Mouse (Mus musculus): ENCODE measurements around the gene Safb2. TPM values are rescaled to one million over a fixed set of nuclear protein-coding genes. Genes with fewer than 3 reads are reported as not detected.
A peak's percentile ranks its signal among the peaks of the same experiment; 100 is the strongest.

Safb2 gene
- total and polyA plus RNA-seq, 2 experiments from 2014 or later, result 30.7 to 48.9 TPM

GRCm38 (mm10) chr17:56536874-56537273, 47.5 kb downstream of the Safb2 start:
- no peaks in the 10 kb centered on the region for H3K4me1 ChIP-seq (ENCODE audit: insufficient read depth, low read length)
- TF ChIP-seq CTCF (IDR thresholded peaks at IDR 0.05), result no peak
- H3K4me2 ChIP-seq (ENCODE audit: low read depth, low read length, poor library complexity, severe bottlenecking), result no peak overlapping the region
- H3K27ac ChIP-seq (ENCODE audit: low read depth, low read length), result no peak overlapping the region
- H3K36me3 ChIP-seq (ENCODE audit: insufficient read depth, low read length), result no peaks in the 10 kb centered on the region
- DNase-seq (ENCODE audit: low spot score) (peak; percentile 53), ATAC-seq (ENCODE audit: low FRiP score) (no peak; the same call in 1 of the 2 replicates)
- 23% methylated on average over 3 of the region's 3 CpGs for WGBS
- no peak overlapping the region for H3K9ac ChIP-seq (replicated peaks; ENCODE audit: low read length, poor library complexity, severe bottlenecking)
- no peak overlapping the region for H3K4me3 ChIP-seq (ENCODE audit: low read depth, low read length)
- no peaks in the 10 kb centered on the region for H3K9me3 ChIP-seq (ENCODE audit: low read length)
- no peaks in the 10 kb centered on the region for H3K27me3 ChIP-seq (ENCODE audit: insufficient read depth, low read length)

- 18% methylated on average over 14 of the region's 14 CpGs for WGBS
- DNase-seq (ENCODE audit: low spot score) (peak; percentile 79), ATAC-seq (ENCODE audit: low FRiP score) (no peak)
- Histone ChIP-seq H3K4me2 (ENCODE audit: low read depth, low read length, poor library complexity, severe bottlenecking) (no peak overlapping the region), H3K27ac (ENCODE audit: low read depth, low read length) (peak overlapping the region; percentile 44; the same call in 1 of the 2 replicates), H3K9me3 (ENCODE audit: low read length) (no peaks in the 10 kb centered on the region), H3K9ac (replicated peaks; ENCODE audit: low read length, poor library complexity, severe bottlenecking) (no peak overlapping the region), H3K36me3 (ENCODE audit: insufficient read depth, low read length) (no peaks in the 10 kb centered on the region), H3K4me3 (ENCODE audit: low read depth, low read length) (no peak overlapping the region), H3K27me3 (ENCODE audit: insufficient read depth, low read length) (no peaks in the 10 kb centered on the region), H3K4me1 (ENCODE audit: insufficient read depth, low read length) (no peaks in the 10 kb centered on the region)
- no peak for TF ChIP-seq CTCF (IDR thresholded peaks at IDR 0.05)
These were observed 48.2 kb downstream of the Safb2 start for GRCm38 (mm10) chr17:56536192-56536591.

- no peak overlapping the region for H3K4me2 ChIP-seq (ENCODE audit: low read depth, low read length, poor library complexity, severe bottlenecking)
- DNase-seq (ENCODE audit: low spot score), result no peak
- no peaks in the 10 kb centered on the region for H3K9me3 ChIP-seq (ENCODE audit: low read length)
- 74% methylated on average over 4 of the region's 4 CpGs for WGBS
- no peaks in the 10 kb centered on the region for H3K36me3 ChIP-seq (ENCODE audit: insufficient read depth, low read length)
- no peak for TF ChIP-seq CTCF (IDR thresholded peaks at IDR 0.05)
- H3K27ac ChIP-seq (ENCODE audit: low read depth, low read length), result no peak overlapping the region
- H3K4me1 ChIP-seq (ENCODE audit: insufficient read depth, low read length), result no peaks in the 10 kb centered on the region
- no peaks in the 10 kb centered on the region for H3K27me3 ChIP-seq (ENCODE audit: insufficient read depth, low read length)
- no peak for ATAC-seq (ENCODE audit: low FRiP score)
- no peak overlapping the region for H3K9ac ChIP-seq (replicated peaks; ENCODE audit: low read length, poor library complexity, severe bottlenecking)
- no peak overlapping the region for H3K4me3 ChIP-seq (ENCODE audit: low read depth, low read length)
These were observed 59.4 kb downstream of the Safb2 start for GRCm38 (mm10) chr17:56524943-56525342.

- no peaks in the 10 kb centered on the region for H3K9me3 ChIP-seq (ENCODE audit: low read length)
- peak; percentile 53 for DNase-seq (ENCODE audit: low spot score)
- no peaks in the 10 kb centered on the region for H3K4me1 ChIP-seq (ENCODE audit: insufficient read depth, low read length)
- H3K36me3 ChIP-seq (ENCODE audit: insufficient read depth, low read length), result no peaks in the 10 kb centered on the region
- no peak overlapping the region for H3K4me3 ChIP-seq (ENCODE audit: low read depth, low read length)
- no peak for TF ChIP-seq CTCF (IDR thresholded peaks at IDR 0.05)
- H3K4me2 ChIP-seq (ENCODE audit: low read depth, low read length, poor library complexity, severe bottlenecking), result no peak overlapping the region
- 57% methylated on average over 1 of the region's 1 CpGs for WGBS
- H3K27ac ChIP-seq (ENCODE audit: low read depth, low read length), result no peak overlapping the region
- no peak overlapping the region for H3K9ac ChIP-seq (replicated peaks; ENCODE audit: low read length, poor library complexity, severe bottlenecking)
- no peaks in the 10 kb centered on the region for H3K27me3 ChIP-seq (ENCODE audit: insufficient read depth, low read length)
- no peak for ATAC-seq (ENCODE audit: low FRiP score)
These were observed 61.6 kb downstream of the Safb2 start for GRCm38 (mm10) chr17:56522744-56523143.

GRCm38 (mm10) chr17:56515690-56516410, 68.5 kb downstream of the Safb2 start:
- Histone ChIP-seq H3K9ac (replicated peaks; ENCODE audit: low read length, poor library complexity, severe bottlenecking) (no peak overlapping the region), H3K4me3 (ENCODE audit: low read depth, low read length) (no peak overlapping the region), H3K27ac (ENCODE audit: low read depth, low read length) (no peak overlapping the region), H3K27me3 (ENCODE audit: insufficient read depth, low read length) (peaks cover 14% of the 10 kb centered on the region; the same call in 1 of the 2 replicates), H3K9me3 (ENCODE audit: low read length) (no peaks in the 10 kb centered on the region), H3K4me1 (ENCODE audit: insufficient read depth, low read length) (peaks cover 6% of the 10 kb centered on the region; the same call in 1 of the 2 replicates), H3K4me2 (ENCODE audit: low read depth, low read length, poor library complexity, severe bottlenecking) (no peak overlapping the region), H3K36me3 (ENCODE audit: insufficient read depth, low read length) (no peaks in the 10 kb centered on the region)
- DNase-seq (ENCODE audit: low spot score) (peak; percentile 76), ATAC-seq (ENCODE audit: low FRiP score) (peak; percentile 57; the same call in 1 of the 2 replicates)
- TF ChIP-seq CTCF (IDR thresholded peaks at IDR 0.05), result no peak
- 11% methylated on average over 13 of the region's 13 CpGs for WGBS

GRCm38 (mm10) chr17:56514916-56515315, 69.5 kb downstream of the Safb2 start:
- no peaks in the 10 kb centered on the region for H3K9me3 ChIP-seq (ENCODE audit: low read length)
- H3K27ac ChIP-seq (ENCODE audit: low read depth, low read length), result no peak overlapping the region
- peaks cover 23% of the 10 kb centered on the region for H3K27me3 ChIP-seq (ENCODE audit: insufficient read depth, low read length)
- no peak overlapping the region for H3K4me2 ChIP-seq (ENCODE audit: low read depth, low read length, poor library complexity, severe bottlenecking)
- no peak for DNase-seq (ENCODE audit: low spot score)
- no peaks in the 10 kb centered on the region for H3K36me3 ChIP-seq (ENCODE audit: insufficient read depth, low read length)
- WGBS, result 57% methylated on average over 12 of the region's 12 CpGs
- peaks cover 6% of the 10 kb centered on the region; the same call in 1 of the 2 replicates for H3K4me1 ChIP-seq (ENCODE audit: insufficient read depth, low read length)
- TF ChIP-seq CTCF (IDR thresholded peaks at IDR 0.05), result no peak
- H3K4me3 ChIP-seq (ENCODE audit: low read depth, low read length), result no peak overlapping the region
- ATAC-seq (ENCODE audit: low FRiP score), result no peak
- H3K9ac ChIP-seq (replicated peaks; ENCODE audit: low read length, poor library complexity, severe bottlenecking), result no peak overlapping the region

Data from midbrain, postnatal 0 days (tissue).